Mouse (Mus musculus): Measurements from ENCODE around the gene Smarcc1. TPM values are rescaled to one million over a fixed set of nuclear protein-coding genes. Genes with fewer than 3 reads are reported as not detected.
"Not testable (repeated sequence)": the region's sequence is repeated elsewhere in the genome, so short reads cannot be mapped to it uniquely, and the experiment has no call there.

The Smarcc1 gene
- 9.8 and 13.5 TPM in 2 replicates for polyA plus RNA-seq (2012; rRNA removed)
- 31.4 and 35.5 TPM in 2 replicates for polyA plus RNA-seq (2014; fragmentation: Nextera tagmentation; extraction: Ambion mirVana)

DNA sequence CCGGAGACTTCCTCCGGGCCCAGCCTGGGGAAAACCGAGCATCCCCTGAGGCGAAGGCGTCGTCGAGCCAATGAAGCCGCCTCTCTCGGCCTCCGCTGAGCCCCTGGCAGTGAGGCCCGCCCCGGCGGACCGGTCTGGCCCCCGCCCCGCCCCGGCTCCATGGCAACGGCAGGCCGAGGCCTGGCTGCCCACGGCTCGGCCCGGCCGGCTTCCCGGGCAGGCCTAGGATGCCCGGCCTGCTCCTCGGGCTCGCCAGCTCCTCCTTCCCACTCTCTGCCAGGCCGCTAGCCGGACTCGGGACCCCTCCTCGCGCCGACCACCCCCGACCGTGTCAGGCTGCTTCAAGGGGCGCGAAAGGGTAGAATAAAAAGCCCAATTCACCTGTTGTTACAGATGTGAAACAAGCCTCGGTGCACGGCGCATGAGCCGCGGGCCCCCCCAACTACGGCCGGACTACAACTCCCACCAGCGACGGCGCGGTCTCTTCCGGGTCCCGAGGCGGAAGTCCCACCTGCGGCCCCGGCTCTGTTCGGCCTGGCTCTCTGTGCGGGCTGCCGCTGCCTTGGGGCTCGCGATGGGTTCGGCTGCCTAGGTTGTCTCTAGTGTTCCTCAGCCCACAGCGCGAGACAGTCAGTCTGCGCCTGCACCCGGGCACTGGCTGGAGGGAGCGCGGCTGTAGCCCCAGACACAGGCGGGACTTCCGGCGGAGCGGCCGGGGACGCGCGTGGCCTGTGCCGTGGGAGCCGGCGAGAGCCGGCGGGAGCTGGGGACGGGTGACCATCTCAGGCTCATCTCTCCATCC, at the start of gene Smarcc1:
Smarcc1 (plus strand) TSS at position 732 of the 802 bp plus-strand sequence.
- no peaks in the 10 kb centered on the region for H3K9me3 ChIP-seq (ENCODE audit: control insufficient read depth, low read length)
- H3K36me3 ChIP-seq (replicated peaks; ENCODE audit: control insufficient read depth, insufficient read depth, low read depth) = peaks cover 5% of the 10 kb centered on the region
- TF ChIP-seq CTCF (IDR thresholded peaks at IDR 0.05; ENCODE audit: low read depth) = 0 out of 2 replicates have a peak, but pooled peaks have one; percentile 1
- TF ChIP-seq EP300 (IDR thresholded peaks at IDR 0.05; ENCODE audit: low read depth) = no peak
- peak within 1 kb of the TSS; percentile 94 for H3K9ac ChIP-seq (replicated peaks)
- H3K4me3 ChIP-seq (ENCODE audit: insufficient read depth in 1 of 2, low read depth in 2 of 2, low read length in 2 of 2) = peak within 1 kb of the TSS; percentile 85 to 93
- ATAC-seq (ENCODE audit: insufficient read depth) (peak; percentile 96), DNase-seq (ENCODE audit: low read depth in 3 of 3, low spot score in 3 of 3) (peak; percentile 70 to 72 (median 71))
- WGBS (ENCODE audit: insufficient replicate concordance) = under 1% methylated on average over 75 of the region's 79 CpGs
- H3K4me1 ChIP-seq (replicated peaks; ENCODE audit: control insufficient read depth in 2 of 2, insufficient read depth in 2 of 2, low read length in 1 of 2) = peaks cover 10 to 14% of the 10 kb centered on the region in 2 experiments
- peak within 1 kb of the TSS; percentile 87 for H3K4me2 ChIP-seq (ENCODE audit: low read depth)
- peak within 1 kb of the TSS; percentile 79 for H3K27ac ChIP-seq
- no peaks in the 10 kb centered on the region for H3K27me3 ChIP-seq (ENCODE audit: control insufficient read depth, insufficient read depth, low read length)

DNA sequence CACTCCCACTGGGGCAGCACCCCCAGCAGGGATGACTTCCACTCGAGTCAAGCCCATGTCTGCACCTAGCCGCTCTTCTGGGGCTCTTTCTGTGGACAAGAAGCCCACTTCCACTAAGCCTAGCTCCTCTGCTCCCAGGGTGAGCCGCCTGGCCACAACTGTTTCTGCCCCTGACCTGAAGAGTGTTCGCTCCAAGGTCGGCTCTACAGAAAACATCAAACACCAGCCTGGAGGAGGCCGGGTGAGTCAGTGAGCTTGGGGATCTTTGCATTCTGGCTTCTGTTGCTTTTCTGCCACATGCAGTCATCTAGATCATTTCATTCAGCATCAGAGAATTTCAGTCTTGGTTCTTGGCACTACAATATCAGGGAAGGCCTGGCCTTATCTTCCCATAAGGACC, 48.8 kb upstream of the Smarcc1 start:
- Histone ChIP-seq H3K4me2 (ENCODE audit: low read depth) (no peak overlapping the region), H3K4me3 (ENCODE audit: insufficient read depth in 1 of 2, low read depth in 2 of 2, low read length in 2 of 2) (no peak overlapping the region), H3K27ac (no peak overlapping the region), H3K27me3 (ENCODE audit: control insufficient read depth, insufficient read depth, low read length) (no peaks in the 10 kb centered on the region), H3K4me1 (replicated peaks; ENCODE audit: control insufficient read depth in 2 of 2, insufficient read depth in 2 of 2, low read length in 1 of 2) (no peaks in the 10 kb centered on the region), H3K9me3 (ENCODE audit: control insufficient read depth, low read length) (no peaks in the 10 kb centered on the region), H3K9ac (replicated peaks) (no peak overlapping the region), H3K36me3 (replicated peaks; ENCODE audit: control insufficient read depth, insufficient read depth, low read depth) (no peaks in the 10 kb centered on the region)
- no peak for ATAC-seq (ENCODE audit: insufficient read depth)
- 68% methylated on average over 6 of the region's 6 CpGs for WGBS (ENCODE audit: insufficient replicate concordance)
- TF ChIP-seq CTCF (IDR thresholded peaks at IDR 0.05; ENCODE audit: low read depth) = no peak
- no peak for TF ChIP-seq EP300 (IDR thresholded peaks at IDR 0.05; ENCODE audit: low read depth)
- DNase-seq (ENCODE audit: low read depth in 3 of 3, low spot score in 3 of 3) = no peak

DNA sequence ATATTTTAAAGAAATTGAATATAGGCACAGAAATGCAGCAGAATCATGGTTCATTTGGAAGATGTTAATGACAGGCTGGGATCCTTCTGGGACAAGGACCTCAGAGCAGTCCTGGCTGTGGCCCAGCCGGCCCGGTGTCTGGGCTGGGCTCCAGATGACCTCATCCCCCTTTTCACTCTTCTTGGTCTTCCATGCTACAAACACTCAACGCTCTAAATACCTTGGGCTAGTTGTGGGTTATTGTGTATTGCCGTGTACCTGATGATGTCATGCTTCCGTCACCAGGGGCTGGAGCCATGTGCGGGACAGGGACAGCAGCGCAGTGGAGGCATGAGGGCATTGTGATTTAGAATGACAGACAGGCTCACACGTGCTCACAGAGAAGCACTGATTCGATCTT, 47.1 kb upstream of the Smarcc1 start:
- DNase-seq (ENCODE audit: low read depth in 3 of 3, low spot score in 3 of 3) (no peak), ATAC-seq (ENCODE audit: insufficient read depth) (no peak)
- 72% methylated on average over 9 of the region's 9 CpGs for WGBS (ENCODE audit: insufficient replicate concordance)
- Histone ChIP-seq H3K9ac (replicated peaks) (no peak overlapping the region), H3K36me3 (replicated peaks; ENCODE audit: control insufficient read depth, insufficient read depth, low read depth) (no peaks in the 10 kb centered on the region), H3K27me3 (ENCODE audit: control insufficient read depth, insufficient read depth, low read length) (no peaks in the 10 kb centered on the region), H3K4me1 (replicated peaks; ENCODE audit: control insufficient read depth in 2 of 2, insufficient read depth in 2 of 2, low read length in 1 of 2) (no peaks in the 10 kb centered on the region), H3K4me2 (ENCODE audit: low read depth) (no peak overlapping the region), H3K4me3 (ENCODE audit: insufficient read depth in 1 of 2, low read depth in 2 of 2, low read length in 2 of 2) (no peak overlapping the region), H3K27ac (no peak overlapping the region), H3K9me3 (ENCODE audit: control insufficient read depth, low read length) (no peaks in the 10 kb centered on the region)
- TF ChIP-seq CTCF (IDR thresholded peaks at IDR 0.05; ENCODE audit: low read depth) = no peak
- no peak for TF ChIP-seq EP300 (IDR thresholded peaks at IDR 0.05; ENCODE audit: low read depth)

DNA sequence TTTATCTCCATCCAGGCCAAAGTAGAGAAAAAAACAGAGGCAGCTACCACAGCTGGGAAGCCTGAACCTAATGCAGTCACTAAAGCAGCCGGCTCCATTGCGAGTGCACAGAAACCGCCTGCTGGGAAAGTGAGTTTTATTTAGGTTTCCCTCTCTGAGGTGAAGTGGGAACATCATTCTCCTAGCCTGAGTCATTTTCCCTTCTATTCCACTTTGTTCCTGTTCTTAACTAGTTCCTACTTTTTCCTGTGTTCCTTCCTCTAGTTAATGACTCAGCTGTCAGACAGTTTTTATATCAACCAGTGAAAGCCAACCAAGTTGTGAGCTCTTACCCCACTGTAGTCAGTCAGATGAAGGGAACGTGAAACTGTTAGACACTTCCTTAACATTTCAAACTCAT, 46.5 kb upstream of the Smarcc1 start:
- no peak for ATAC-seq (ENCODE audit: insufficient read depth)
- TF ChIP-seq EP300 (IDR thresholded peaks at IDR 0.05; ENCODE audit: low read depth) = no peak
- no peak for TF ChIP-seq CTCF (IDR thresholded peaks at IDR 0.05; ENCODE audit: low read depth)
- Histone ChIP-seq H3K4me1 (replicated peaks; ENCODE audit: control insufficient read depth in 2 of 2, insufficient read depth in 2 of 2, low read length in 1 of 2) (no peaks in the 10 kb centered on the region), H3K9ac (replicated peaks) (no peak overlapping the region), H3K9me3 (ENCODE audit: control insufficient read depth, low read length) (no peaks in the 10 kb centered on the region), H3K27me3 (ENCODE audit: control insufficient read depth, insufficient read depth, low read length) (no peaks in the 10 kb centered on the region), H3K27ac (no peak overlapping the region), H3K4me3 (ENCODE audit: insufficient read depth in 1 of 2, low read depth in 2 of 2, low read length in 2 of 2) (no peak overlapping the region), H3K4me2 (ENCODE audit: low read depth) (no peak overlapping the region), H3K36me3 (replicated peaks; ENCODE audit: control insufficient read depth, insufficient read depth, low read depth) (no peaks in the 10 kb centered on the region)
- WGBS (ENCODE audit: insufficient replicate concordance) = 51% methylated on average over 4 of the region's 4 CpGs
- DNase-seq (ENCODE audit: low read depth in 3 of 3, low spot score in 3 of 3) = no peak

DNA sequence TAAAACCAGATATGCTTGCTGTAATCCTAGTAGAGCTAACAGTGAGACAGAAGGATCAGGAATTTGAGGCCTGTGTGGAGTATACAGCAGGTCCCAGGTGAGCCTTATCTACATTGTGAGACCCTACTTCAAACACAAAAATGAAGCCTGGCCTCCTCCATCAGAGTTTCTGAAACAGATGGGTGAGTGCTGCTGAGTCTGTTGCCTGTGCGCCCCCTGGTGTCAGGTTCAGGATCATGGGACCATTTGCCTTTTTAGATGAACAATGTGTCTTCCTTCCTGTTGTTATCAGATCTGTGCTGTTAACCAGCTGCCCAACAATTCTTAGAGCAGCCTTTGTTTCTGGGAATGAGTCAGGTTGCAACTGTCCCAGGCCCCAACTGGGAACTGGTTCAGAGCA, 45.7 kb upstream of the Smarcc1 start:
- H3K27ac ChIP-seq = no peak overlapping the region
- no peak overlapping the region for H3K9ac ChIP-seq (replicated peaks)
- H3K4me3 ChIP-seq (ENCODE audit: insufficient read depth in 1 of 2, low read depth in 2 of 2, low read length in 2 of 2) = no peak overlapping the region
- no peaks in the 10 kb centered on the region for H3K4me1 ChIP-seq (replicated peaks; ENCODE audit: control insufficient read depth in 2 of 2, insufficient read depth in 2 of 2, low read length in 1 of 2)
- WGBS (ENCODE audit: insufficient replicate concordance) = 7% methylated on average over 1 of the region's 1 CpGs
- TF ChIP-seq EP300 (IDR thresholded peaks at IDR 0.05; ENCODE audit: low read depth) = no peak
- peak; percentile 84 for TF ChIP-seq CTCF (IDR thresholded peaks at IDR 0.05; ENCODE audit: low read depth)
- H3K36me3 ChIP-seq (replicated peaks; ENCODE audit: control insufficient read depth, insufficient read depth, low read depth) = no peaks in the 10 kb centered on the region
- no peaks in the 10 kb centered on the region for H3K9me3 ChIP-seq (ENCODE audit: control insufficient read depth, low read length)
- H3K27me3 ChIP-seq (ENCODE audit: control insufficient read depth, insufficient read depth, low read length) = no peaks in the 10 kb centered on the region
- ATAC-seq (ENCODE audit: insufficient read depth) (no peak), DNase-seq (ENCODE audit: low read depth in 3 of 3, low spot score in 3 of 3) (peak; percentile 24 to 44 (median 24))
- H3K4me2 ChIP-seq (ENCODE audit: low read depth) = no peak overlapping the region

DNA sequence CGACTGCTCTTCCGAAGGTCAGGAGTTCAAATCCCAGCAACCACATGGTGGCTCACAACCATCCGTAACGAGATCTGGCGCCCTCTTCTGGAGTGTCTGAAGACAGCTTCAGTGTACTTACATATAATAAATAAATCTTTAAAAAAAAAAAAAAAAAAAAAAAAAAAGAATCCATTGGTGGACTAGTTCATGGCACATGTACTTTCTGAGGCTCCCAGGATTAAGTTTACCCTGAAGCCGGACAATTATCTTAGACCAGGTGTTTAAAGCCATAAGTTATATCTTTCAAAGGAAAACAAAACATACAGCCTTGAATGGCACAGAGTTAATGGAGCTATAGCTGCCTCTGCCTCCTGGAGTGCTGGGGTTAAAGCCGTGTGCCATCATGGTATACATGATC, 41.0 kb upstream of the Smarcc1 start:
- not testable (repeated sequence) for H3K9ac ChIP-seq (replicated peaks); DNase-seq (ENCODE audit: low read depth in 3 of 3, low spot score in 3 of 3); H3K4me2 ChIP-seq (ENCODE audit: low read depth); ATAC-seq (ENCODE audit: insufficient read depth); H3K27ac ChIP-seq; H3K4me3 ChIP-seq (ENCODE audit: insufficient read depth in 1 of 2, low read depth in 2 of 2, low read length in 2 of 2); H3K4me1 ChIP-seq (replicated peaks; ENCODE audit: control insufficient read depth in 2 of 2, insufficient read depth in 2 of 2, low read length in 1 of 2); H3K27me3 ChIP-seq (ENCODE audit: control insufficient read depth, insufficient read depth, low read length); H3K9me3 ChIP-seq (ENCODE audit: control insufficient read depth, low read length); H3K36me3 ChIP-seq (replicated peaks; ENCODE audit: control insufficient read depth, insufficient read depth, low read depth)
- 62% methylated on average over 4 of the region's 7 CpGs for WGBS (ENCODE audit: insufficient replicate concordance)
